Mouse (Mus musculus) intestine, embryonic 16.5 days (tissue): Measurements from ENCODE around the gene Hba-a1. TPM values are rescaled to one million over a fixed set of nuclear protein-coding genes. Genes with fewer than 3 reads are reported as not detected.
A peak's percentile ranks its signal among the peaks of the same experiment; 100 is the strongest.

Experiments
- ATAC-seq: fragments of 200-750 bp; cut with Nextera tagmentation; 2 replicates; pipeline ENCODE4 v1.8.0; 2017; ENCODE audit warnings: moderate TSS enrichment, moderate library complexity
- H3K27ac ChIP-seq: fragments of 300-500 bp; sonication (generic); 2 replicates; pipeline ENCODE4 v1.5.1; 2014; ENCODE audit warnings: mild to moderate bottlenecking, low read length
- H3K27me3 ChIP-seq: fragments of 300-500 bp; sonication (generic); replicated peaks from 2 replicates; pipeline ENCODE4 v1.6.1; 2014; ENCODE audit warnings: low read length, control low read depth, mixed read lengths; ENCODE audit not compliant: control insufficient read depth, insufficient read depth
- H3K36me3 ChIP-seq: fragments of 300-500 bp; sonication (generic); 2 replicates; pipeline ENCODE4 v1.6.1; 2014; ENCODE audit warnings: low read length, control low read depth; ENCODE audit not compliant: control insufficient read depth, insufficient read depth
- H3K4me1 ChIP-seq: fragments of 300-500 bp; sonication (generic); 2 replicates; pipeline ENCODE4 v1.6.1; 2014; ENCODE audit warnings: low read length, control low read depth, mixed read lengths; ENCODE audit not compliant: control insufficient read depth, insufficient read depth
- H3K4me2 ChIP-seq: fragments of 300-500 bp; sonication (generic); 2 replicates; pipeline ENCODE4 v1.6.1; 2014; ENCODE audit warnings: low read depth, low read length, control low read depth
- H3K4me3 ChIP-seq: fragments of 300-500 bp; sonication (generic); 2 replicates; pipeline ENCODE4 v1.5.1; 2014; ENCODE audit warnings: mild to moderate bottlenecking, low read length
- H3K9ac ChIP-seq: fragments of 300-500 bp; sonication (generic); 2 replicates; pipeline ENCODE4 v1.6.1; 2014; ENCODE audit warnings: low read depth, low read length
- H3K9me3 ChIP-seq: fragments of 300-500 bp; sonication (generic); 2 replicates; pipeline ENCODE4 v1.6.1; 2016; ENCODE audit warnings: low read length, control low read depth; ENCODE audit not compliant: control insufficient read depth
- WGBS: fragments of 180-500 bp; shearing (Covaris S2); extraction: QIAGEN DNeasy Blood & Tissue Kit; methylation state at CpG from one replicate; pipeline ENCODE4 v1.1.7; 2014; 5-methylcytosine and 5-hydroxymethylcytosine counted together
- polyA plus RNA-seq: library from polyadenylated mRNA; unstranded; fragments of >200 nt; fragmentation: Nextera tagmentation; extraction: Ambion mirVana; gene quantifications from 2 replicates; pipeline ENCODE4 v1.2.1, GENCODE M21; 2015

Hba-a1 gene
- polyA plus RNA-seq, 1 experiment from 2014 or later, result 4,448 TPM

DNA sequence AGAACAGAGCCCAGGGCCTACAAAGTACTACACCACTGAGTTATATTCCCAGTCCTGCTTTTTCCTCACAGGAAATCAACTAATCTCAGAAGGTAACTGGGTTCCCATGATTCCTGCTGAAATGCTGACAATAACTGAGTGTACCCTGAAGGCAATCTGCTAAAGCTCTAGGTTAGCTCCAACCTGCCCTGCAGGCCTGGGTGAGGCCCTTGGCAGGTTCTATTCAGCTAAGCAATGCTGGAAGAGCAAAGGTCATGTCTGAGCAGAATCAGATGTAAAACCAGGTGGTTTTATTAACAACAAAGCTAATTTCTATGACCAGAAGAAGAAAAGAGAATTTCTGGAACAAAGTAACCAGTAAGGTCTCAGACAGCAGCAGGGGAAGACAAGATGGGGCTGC lies 41.9 kb upstream of the Hba-a1 start:
- no peak overlapping the region for H3K4me2 ChIP-seq
- no peak overlapping the region for H3K4me3 ChIP-seq
- peak; percentile 84 for ATAC-seq
- H3K36me3 ChIP-seq, result no peaks in the 10 kb centered on the region; the same call in 1 of the 2 replicates
- H3K9ac ChIP-seq, result peak overlapping the region; percentile 30; the same call in 1 of the 2 replicates
- peak overlapping the region; percentile 89 for H3K27ac ChIP-seq
- peaks cover 19% of the 10 kb centered on the region for H3K4me1 ChIP-seq
- H3K27me3 ChIP-seq, result no peaks in the 10 kb centered on the region
- H3K9me3 ChIP-seq, result no peaks in the 10 kb centered on the region

DNA sequence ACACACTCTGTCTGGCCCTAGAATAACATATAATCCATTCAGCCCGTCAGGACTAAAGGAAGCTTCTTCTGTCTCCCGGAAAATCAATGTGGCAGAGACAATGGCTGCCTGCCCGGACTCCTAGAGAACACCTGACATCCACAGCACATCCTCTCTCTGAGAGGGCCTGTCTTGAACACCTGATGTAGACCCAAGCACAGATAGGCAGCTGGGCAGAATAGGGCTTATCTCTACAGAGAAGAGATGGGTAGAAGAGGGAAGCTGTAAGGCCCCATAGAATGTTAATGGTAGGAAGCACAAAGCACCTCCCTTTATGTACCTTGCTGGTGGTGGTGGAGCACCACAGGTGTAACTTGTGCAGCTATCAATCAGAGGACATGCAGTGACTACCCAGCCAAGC lies 41.1 kb upstream of the Hba-a1 start:
- Histone ChIP-seq H3K4me1 (peaks cover 18% of the 10 kb centered on the region), H3K4me2 (no peak overlapping the region), H3K9me3 (no peaks in the 10 kb centered on the region), H3K27ac (peak overlapping the region; percentile 89; the same call in 1 of the 2 replicates), H3K27me3 (no peaks in the 10 kb centered on the region), H3K36me3 (no peaks in the 10 kb centered on the region; the same call in 1 of the 2 replicates), H3K9ac (no peak overlapping the region), H3K4me3 (no peak overlapping the region)
- no peak for ATAC-seq
- 82% methylated on average over 3 of the region's 3 CpGs for WGBS

DNA sequence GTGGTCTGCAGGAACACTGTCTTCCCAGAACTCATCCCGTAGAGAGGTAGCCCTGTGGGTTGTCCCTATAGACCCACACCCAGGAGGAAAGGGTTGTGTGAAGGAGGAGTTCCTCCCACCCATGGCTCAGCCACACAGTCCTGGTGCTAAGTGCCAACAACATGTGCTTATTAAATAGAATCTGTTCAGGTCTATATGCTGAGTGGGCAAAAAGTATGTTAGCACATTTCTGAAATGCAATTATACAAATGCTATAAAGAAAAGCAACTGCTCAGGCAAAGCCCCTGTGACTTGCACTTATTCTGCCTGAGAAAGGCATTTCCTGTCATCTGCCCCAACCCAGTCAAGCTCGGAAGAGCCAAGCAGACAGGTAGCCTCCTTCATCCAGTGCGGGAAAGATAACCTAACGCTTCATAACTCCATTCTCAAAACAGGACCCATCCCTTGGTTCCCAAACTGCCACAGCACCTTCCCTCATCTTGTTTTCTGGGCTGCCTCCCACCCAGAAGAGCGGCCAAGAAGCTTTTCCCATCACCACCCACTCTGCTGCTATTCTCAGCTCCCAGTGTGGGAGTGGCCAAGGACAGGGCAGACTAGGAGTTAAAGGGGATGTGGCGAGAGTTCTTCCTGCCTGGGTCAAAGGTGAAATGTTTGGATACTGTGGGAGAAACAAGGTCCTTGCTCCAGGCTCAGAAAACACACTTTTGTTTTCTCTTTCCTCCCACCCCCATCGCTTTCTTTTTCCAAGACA lies 39.9 kb upstream of the Hba-a1 start:
- no peaks in the 10 kb centered on the region; the same call in 1 of the 2 replicates for H3K36me3 ChIP-seq
- no peak overlapping the region for H3K4me3 ChIP-seq
- H3K4me1 ChIP-seq, result peaks cover 13% of the 10 kb centered on the region
- H3K9ac ChIP-seq, result no peak overlapping the region
- no peak overlapping the region for H3K4me2 ChIP-seq
- H3K27ac ChIP-seq, result no peak overlapping the region
- WGBS, result 72% methylated on average over 7 of the region's 7 CpGs
- H3K27me3 ChIP-seq, result no peaks in the 10 kb centered on the region
- no peak for ATAC-seq
- no peaks in the 10 kb centered on the region for H3K9me3 ChIP-seq

DNA sequence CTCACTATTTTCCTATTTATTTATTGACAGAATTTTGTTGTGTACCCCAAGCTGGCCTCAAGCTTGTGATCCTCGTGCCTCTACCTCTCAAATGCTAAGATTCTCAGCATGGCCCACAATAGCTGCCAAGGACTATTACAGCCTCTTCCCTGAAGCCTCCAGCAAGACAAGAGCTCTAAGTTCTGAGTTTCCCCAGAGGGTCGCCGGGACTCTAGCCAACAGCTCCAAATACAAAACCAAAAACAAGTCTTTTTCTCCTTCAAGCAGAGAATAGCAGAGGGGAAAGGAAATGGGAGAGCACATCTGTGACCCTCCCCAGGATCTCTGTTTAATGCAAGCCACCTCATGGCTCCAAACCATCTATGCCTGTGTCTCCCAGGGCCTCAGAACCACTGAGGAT lies 39.2 kb upstream of the Hba-a1 start:
- H3K27ac ChIP-seq, result peak overlapping the region; percentile 60
- no peak overlapping the region for H3K9ac ChIP-seq
- no peak overlapping the region for H3K4me2 ChIP-seq
- no peaks in the 10 kb centered on the region; the same call in 1 of the 2 replicates for H3K36me3 ChIP-seq
- WGBS, result 71% methylated on average over 3 of the region's 3 CpGs
- no peak for ATAC-seq
- H3K9me3 ChIP-seq, result no peaks in the 10 kb centered on the region
- no peak overlapping the region for H3K4me3 ChIP-seq
- H3K27me3 ChIP-seq, result no peaks in the 10 kb centered on the region
- H3K4me1 ChIP-seq, result peaks cover 13% of the 10 kb centered on the region

DNA sequence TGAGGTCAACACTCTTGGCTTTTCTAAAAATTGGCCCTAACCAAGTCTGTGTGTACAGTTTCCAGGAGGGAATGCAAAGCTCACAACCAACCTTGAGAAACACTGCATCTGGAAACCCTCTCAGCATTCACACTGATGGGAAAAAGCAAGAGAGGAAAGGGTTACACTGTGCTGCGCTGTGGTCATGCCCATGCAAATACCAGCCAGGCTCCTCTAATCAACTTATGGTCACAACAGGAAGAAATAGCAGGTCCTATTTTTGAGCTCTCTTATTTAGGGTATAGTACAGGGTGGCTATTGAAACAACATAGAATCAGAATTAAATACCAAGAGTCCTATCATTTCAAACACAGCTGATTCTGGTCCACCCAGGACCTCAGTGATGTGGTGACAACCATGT lies 38.7 kb upstream of the Hba-a1 start:
- Histone ChIP-seq H3K4me2 (no peak overlapping the region), H3K4me3 (no peak overlapping the region), H3K27me3 (no peaks in the 10 kb centered on the region), H3K27ac (peak overlapping the region; percentile 60), H3K9ac (no peak overlapping the region), H3K9me3 (no peaks in the 10 kb centered on the region), H3K4me1 (peaks cover 13% of the 10 kb centered on the region), H3K36me3 (peaks cover 3% of the 10 kb centered on the region)
- no peak for ATAC-seq
- 81% methylated on average over 1 of the region's 1 CpGs for WGBS

DNA sequence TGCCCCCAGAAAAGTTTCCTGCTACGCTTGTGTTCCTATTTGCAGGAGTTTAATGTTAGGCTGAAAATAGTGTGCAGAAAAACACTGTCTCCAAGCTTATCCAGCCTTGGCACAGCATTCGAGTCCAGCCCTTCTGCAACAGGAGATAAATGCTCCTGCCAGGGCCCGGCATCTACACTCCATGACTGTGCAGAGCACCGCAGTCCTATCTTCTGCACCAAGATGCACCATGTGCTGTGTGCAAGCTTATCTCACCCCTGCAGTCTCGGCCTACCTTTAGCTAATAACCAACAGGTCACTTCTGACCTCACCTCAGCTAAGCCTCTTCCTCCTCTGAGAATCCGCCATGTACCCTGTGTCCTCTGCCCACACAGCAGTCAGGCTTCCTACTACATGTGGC lies 37.7 kb upstream of the Hba-a1 start:
- H3K9ac ChIP-seq, result no peak overlapping the region
- H3K4me1 ChIP-seq, result peaks cover 13% of the 10 kb centered on the region
- H3K4me3 ChIP-seq, result no peak overlapping the region
- H3K36me3 ChIP-seq, result peaks cover 7% of the 10 kb centered on the region
- WGBS, result 89% methylated on average over 6 of the region's 6 CpGs
- no peak overlapping the region for H3K4me2 ChIP-seq
- H3K27ac ChIP-seq, result no peak overlapping the region
- no peaks in the 10 kb centered on the region for H3K27me3 ChIP-seq
- H3K9me3 ChIP-seq, result no peaks in the 10 kb centered on the region
- peak; percentile 68 for ATAC-seq

DNA sequence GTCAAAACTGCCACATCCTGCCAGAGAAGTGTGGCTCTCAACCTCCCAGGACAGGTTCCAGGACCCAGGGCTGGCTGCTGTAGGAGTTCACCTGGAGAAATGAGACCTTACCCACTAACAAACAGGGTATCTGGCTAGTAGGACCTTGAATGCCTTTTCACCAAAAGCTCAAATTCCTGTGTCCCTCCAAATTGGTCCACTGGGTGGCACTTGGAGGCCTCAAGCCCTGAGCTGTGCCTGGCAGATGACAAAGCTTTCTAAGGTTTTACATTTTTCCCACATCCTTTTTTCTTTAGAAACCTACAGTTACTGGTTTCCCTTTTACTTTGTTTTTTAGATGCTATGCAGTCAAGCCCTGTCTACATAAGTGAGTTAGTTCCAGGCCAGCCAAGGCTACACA lies 36.2 kb upstream of the Hba-a1 start:
- peaks cover 7% of the 10 kb centered on the region for H3K36me3 ChIP-seq

DNA sequence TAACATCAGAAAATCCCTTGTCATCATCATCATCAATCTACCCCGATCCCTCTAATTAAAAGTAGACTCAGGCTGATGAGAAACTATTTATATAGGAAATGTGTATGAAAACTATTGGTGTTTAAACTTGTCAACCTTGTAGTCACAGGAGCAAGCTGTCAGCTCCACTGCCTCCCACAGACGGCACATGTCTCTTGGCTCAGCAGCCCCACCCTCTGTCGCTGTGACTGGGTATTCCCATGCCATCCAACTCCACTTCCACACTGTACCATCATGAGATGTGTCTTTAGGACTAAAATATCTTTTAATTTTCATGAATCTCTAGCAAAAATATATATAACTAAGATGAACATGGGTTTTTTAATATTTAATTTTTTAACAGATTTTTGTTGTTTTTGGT lies 35.0 kb upstream of the Hba-a1 start:
- peaks cover 7% of the 10 kb centered on the region for H3K36me3 ChIP-seq
- no peaks in the 10 kb centered on the region for H3K27me3 ChIP-seq
- H3K9ac ChIP-seq, result no peak overlapping the region
- WGBS, result 82% methylated on average over 3 of the region's 3 CpGs
- peaks cover 8% of the 10 kb centered on the region; the same call in 1 of the 2 replicates for H3K4me1 ChIP-seq
- H3K27ac ChIP-seq, result no peak overlapping the region
- no peak overlapping the region for H3K4me2 ChIP-seq
- no peak for ATAC-seq
- no peaks in the 10 kb centered on the region for H3K9me3 ChIP-seq
- no peak overlapping the region for H3K4me3 ChIP-seq

More for the DNA sequence above, 36.2 kb upstream of the Hba-a1 start:
- no peak overlapping the region for H3K27ac ChIP-seq
- no peak overlapping the region for H3K4me2 ChIP-seq
- peaks cover 13% of the 10 kb centered on the region for H3K4me1 ChIP-seq
- no peak overlapping the region for H3K4me3 ChIP-seq
- H3K9me3 ChIP-seq, result no peaks in the 10 kb centered on the region
- no peak for ATAC-seq
- no peak overlapping the region for H3K9ac ChIP-seq
- H3K27me3 ChIP-seq, result no peaks in the 10 kb centered on the region

DNA sequence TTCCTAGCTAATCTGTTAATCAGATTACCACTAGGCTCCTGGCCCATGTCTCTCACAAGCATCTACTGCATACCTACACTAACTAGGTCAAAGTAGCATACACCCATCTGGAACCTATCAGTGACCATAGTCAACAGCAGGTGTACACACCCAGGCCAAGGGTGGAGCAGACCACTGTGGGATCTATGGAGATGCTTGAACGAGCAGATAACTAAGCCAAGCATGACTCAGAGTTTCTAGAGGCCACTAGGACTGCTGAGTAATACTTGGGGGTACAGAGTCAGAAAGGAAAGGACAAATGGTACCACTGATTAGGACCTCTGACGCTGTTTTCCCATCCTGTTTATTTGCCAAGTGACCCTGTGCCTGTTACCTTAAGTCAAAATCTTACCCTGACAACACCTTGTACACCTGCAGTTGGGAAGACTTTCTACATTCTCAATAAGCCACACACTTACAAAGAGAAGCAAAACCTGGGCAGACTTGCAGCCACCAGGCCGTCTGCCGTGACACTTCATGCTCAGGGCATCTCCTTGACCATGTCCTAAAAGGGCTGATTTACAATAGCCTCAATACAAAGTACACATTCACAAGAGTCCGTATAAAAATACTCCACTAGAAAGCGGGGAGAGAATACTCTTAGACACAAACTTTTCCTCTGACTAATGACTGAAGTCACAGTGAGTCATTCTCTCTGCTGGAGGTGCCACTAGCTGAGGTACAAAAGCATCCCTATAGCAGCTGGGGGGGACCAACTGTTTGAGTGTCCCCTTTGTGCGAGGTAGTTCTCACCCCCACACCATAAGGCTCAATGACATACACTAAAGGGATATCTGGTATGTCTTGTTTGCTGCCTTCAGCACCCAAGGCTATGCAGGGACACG lies 32.2 kb upstream of the Hba-a1 start:
- peaks cover 7% of the 10 kb centered on the region for H3K36me3 ChIP-seq

More for the DNA sequence above, 32.2 kb upstream of the Hba-a1 start:
- no peak overlapping the region for H3K4me3 ChIP-seq
- WGBS, result 84% methylated on average over 8 of the region's 8 CpGs
- no peaks in the 10 kb centered on the region for H3K4me1 ChIP-seq
- no peak overlapping the region for H3K9ac ChIP-seq
- H3K4me2 ChIP-seq, result no peak overlapping the region
- no peak overlapping the region for H3K27ac ChIP-seq
- no peaks in the 10 kb centered on the region for H3K9me3 ChIP-seq
- H3K27me3 ChIP-seq, result no peaks in the 10 kb centered on the region
- ATAC-seq, result peak; percentile 93
